Mouse (Mus musculus) testis, postnatal 10 days (tissue): ENCODE measurements around the gene Sgpp1.
"Not testable (repeated sequence)": the region's sequence is repeated elsewhere in the genome, so short reads cannot be mapped to it uniquely, and the experiment has no call there.

ENCODE experiments used
- DNase-seq: peaks from one replicate; pipeline ENCODE4 v3.0.0; 2021; ENCODE audit warnings: low spot score

Sgpp1 gene

DNA sequence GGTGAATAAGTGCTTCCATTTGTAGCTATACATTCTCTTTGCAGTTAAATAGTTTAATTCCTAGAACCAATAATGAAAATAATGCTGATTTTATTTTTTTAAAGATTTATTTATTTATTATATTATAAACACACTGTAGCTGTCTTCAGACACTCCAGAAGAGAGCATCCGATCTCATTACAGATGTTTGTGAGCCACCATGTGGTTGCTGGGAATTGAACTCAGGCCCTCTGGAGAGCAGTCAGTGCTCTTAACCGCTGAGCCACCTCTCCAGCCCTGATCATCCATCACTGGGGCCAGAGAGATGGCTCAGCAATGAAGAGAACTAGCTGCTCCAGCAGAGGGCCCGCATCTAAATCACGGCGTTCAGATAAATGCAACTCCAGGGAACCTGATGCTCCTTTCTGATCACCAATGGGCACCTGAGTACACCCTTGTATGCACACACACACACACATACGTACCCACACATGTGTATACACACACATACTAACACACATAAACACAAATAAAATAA lies 3.5 kb downstream of the Sgpp1 start:
- no peak for DNase-seq

DNA sequence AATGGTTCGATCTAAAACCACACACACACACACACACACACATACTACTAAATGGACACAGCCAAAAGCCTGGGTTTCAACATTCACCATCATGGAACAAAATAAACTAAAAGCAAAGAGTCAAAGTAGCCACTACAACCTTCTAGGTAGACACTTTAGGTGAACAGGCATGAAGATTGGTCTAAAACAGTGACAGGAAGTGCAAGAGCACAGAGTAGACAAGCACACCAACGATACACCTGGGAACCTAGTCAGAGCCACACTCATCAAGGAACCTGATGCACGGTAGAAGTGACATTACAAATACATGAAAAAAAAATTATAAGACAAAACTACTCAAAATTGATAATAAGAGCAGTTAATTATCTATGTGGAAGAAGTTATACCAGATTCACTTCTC lies 4.0 kb downstream of the Sgpp1 start:
- DNase-seq = no peak

DNA sequence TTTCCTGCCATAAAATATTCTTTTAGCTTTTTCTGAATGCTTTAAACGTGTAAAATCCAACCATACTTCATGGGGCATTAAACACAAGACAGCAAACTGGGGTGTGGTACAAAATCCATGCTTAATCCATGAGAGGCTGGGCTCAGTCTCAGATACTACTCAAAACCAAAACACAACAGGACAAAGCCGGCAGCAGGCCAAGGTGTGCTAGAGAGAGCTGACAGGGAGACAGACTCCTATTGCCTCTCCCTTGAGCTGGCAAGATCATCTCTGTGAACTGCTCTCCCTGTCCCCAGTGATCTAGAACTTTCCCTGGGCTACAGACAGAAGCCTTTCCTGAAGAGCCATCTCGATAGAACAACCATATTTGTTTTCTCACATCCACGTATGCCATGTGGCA lies 5.1 kb downstream of the Sgpp1 start:
- DNase-seq = no peak

DNA sequence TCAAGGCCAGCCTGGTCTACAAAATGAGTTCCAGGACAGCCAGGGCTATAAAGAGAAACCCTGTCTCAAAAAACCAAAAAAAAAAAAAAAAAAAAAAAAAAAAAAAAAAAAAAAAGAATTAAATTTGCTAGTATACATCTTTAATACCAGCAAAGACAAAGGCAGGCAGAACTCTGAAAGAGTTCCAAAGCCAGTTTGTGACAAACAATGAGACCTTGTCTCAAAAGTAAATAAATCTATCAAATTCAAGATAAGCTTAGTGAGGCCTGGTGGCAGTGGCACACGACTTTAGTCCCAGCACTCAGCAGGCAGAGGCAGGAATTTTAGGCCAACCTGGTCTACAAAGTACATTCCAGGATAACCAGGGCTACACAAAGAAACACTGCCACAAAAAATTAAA lies 5.7 kb downstream of the Sgpp1 start:
- DNase-seq = no peak

DNA sequence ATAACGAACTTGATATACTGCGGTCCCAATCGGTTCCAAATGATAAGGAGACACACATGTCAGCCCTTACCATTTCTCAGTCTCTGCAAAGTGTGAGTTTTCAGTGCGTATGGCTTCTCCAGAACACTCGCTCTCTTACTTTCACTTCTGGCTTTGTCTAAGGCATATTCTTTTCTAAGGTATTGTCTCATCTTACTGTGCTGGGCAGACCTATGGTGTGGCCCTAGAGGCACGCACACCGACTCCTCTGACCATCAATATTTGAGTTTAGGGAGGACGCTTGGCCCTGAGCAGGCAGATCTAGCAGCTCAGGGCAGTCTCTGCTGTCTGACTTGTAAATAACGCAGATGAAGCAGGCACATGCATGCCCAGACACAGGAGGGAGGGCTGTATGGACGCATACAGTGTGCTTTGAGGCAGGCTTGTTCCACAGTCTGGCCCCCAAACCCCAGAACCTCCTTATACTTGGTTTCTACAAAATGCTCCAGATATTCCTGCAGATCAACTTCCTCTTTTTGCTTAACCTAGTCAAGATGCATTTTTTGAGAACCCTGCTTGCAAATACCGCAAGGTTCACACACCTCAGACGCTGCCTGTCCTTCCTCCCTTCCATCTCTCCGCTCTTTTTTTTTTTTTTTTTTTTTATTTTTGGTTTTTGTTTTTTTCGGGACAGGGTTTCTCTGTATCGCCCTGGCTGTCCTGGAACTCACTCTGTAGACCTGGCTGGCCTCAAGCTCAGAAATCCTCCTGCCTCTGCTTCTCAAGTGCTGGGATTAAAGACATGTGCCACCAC lies 8.0 kb downstream of the Sgpp1 start:
- DNase-seq = no peak

DNA sequence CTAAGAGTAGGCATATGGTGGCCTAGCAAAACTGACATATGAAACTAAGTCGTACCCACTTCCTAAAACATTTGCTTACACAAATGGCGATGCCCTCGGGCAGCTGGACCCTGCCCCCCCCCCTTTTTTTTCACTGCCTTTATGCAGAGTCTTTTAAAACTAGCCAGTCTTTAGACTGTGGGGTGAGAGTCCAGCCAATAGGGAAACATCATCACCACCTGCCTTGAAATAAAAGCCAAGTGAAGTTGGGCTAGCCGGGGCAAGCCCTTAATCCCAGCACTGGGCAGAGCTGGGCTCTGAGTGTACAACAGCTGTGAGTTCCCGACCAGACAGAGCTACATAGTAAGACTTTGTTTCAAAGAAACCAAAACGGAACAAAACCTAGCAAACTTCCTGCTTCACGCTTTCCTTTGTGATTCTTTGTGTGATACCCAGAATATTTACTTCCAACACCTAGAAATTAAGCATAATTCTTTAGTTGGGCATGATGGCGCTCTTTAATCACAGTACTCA lies 9.1 kb downstream of the Sgpp1 start:
- DNase-seq = no peak

DNA sequence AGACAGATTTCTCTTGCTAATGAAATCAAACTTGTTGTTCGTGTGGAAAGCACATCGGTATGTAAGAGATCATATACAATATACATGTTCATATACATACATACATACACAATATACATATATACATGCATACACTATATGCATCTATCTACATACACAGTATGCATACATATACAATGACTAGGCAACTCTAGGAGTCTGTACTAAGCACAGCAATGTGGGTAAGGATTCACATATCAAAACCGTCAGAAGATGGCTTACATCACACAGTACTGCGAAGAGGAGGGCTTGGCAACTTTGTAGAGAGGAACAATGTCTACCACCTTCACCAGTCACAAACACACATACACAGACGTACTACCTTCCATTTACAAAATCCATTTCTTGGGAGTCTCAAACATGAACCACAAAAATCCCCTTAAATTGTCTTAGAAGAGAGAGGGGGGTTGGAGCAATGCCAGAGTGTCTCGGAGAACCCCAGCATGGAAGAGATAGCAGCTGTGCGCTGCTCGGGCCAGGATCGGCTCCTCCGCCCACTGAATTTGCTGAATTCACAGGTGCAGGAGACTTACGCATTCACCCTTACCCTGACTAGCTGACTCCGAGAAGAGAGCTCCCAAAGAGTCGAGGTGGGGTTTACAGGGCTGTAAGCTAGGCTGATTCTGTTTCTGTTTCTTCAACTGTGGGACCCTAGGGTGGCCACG lies 10.8 kb downstream of the Sgpp1 start:
- DNase-seq = no peak

DNA sequence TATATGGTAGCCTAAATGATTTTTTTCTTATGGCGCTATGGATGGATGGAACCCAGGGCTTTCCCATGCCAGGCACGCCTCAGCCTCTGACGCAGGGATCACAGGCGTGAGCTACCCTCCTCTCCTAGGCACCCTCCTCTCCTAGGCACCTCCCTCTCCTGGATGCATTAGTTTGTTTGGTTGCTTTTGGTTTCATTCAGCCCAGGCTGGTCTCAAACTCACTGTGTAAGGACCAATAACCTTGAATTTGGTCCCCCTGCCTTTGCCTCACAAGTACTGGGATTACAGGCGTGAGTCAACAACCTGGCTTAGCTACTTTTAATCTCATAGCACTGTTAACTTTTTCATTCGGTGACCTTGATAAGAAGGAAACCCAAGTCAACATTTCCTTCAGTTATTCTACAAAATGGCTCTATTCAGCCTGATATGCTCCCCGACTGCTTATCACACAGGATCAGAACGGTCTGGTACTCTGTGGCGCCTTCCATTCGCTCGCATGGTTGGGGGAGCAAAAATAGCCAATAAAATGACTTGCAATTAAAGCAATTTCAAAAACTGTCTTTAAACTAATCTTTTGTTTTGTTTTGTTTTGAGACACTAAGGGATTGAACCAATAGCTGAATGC lies 11.6 kb downstream of the Sgpp1 start:
- no peak for DNase-seq

DNA sequence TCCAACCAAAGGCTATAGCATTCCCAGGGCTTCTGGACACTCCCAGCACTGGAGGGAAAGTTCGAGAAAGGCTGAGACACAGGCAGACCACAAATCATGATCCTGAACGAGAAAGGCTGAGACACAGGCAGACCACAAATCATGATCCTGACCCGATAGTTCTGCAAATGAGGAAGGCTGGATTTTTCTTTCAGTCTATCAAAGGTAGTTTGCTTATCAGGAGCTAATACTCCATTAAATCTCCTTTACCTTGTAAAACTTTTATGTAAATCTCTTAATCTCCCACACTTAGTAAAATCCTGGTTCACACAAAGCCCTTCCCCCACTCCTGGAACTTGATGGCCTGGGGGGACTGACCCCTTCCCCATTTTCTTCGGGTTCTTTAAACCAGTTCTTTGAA lies 13.6 kb downstream of the Sgpp1 start:
- DNase-seq = no peak

DNA sequence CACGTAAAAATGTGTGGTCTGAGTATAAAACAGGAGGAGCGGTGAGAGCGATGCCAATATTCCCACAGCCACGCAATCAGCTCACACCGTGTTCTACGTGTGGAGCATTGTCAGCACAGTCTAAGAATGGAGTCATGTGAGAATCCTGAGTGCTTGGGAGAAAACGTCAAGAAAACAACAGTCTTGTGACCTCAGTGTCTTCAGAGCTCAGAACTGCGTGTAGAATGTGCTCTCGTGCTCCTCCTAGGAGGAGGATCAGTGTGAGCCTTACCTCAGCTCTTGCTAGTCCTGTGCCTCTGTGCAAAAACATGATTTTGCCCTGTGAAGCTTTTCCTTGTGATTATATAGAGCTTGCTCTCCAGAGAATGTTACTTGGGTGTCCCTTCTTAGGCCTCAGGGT lies 14.5 kb downstream of the Sgpp1 start:
- DNase-seq = no peak

DNA sequence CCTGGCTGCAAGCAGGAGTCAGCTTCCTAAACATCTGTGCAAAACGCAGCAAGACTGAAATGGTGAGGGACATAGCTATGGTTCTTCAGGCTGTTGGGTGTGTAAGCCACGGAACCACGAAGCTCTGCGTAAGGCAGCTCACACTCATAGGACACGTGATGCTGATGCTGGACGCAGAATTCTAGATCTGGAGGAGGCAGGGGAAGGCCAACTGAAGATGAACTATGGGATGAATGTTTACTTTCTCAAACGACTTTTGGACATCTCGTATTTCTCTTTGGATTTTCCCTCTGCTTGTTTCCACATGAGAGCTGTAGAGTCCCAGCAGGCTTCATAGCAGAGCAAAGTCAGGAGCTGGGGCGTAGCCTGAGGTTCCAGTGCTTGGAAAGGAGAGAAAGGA lies 21.9 kb downstream of the Sgpp1 start:
- no peak for DNase-seq

DNA sequence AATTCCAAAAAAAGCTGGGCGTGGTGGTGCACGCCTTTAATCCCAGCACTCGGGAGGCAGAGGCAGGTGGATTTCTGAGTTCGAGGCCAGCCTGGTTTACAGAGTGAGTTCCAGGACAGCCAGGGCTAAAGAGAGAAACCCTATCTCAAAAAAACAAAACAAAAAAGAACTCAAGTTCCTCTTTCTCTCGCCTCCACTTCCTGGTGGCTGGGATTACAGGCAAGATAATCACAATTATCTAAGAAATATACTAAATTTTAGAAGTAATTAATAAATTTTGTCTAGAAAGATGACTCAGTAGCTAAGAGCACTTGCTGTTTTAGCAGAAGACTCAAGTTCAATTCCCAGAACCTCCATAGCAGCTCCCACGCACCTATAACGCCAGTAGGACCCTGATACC lies 22.6 kb downstream of the Sgpp1 start:
- not testable (repeated sequence) for DNase-seq

DNA sequence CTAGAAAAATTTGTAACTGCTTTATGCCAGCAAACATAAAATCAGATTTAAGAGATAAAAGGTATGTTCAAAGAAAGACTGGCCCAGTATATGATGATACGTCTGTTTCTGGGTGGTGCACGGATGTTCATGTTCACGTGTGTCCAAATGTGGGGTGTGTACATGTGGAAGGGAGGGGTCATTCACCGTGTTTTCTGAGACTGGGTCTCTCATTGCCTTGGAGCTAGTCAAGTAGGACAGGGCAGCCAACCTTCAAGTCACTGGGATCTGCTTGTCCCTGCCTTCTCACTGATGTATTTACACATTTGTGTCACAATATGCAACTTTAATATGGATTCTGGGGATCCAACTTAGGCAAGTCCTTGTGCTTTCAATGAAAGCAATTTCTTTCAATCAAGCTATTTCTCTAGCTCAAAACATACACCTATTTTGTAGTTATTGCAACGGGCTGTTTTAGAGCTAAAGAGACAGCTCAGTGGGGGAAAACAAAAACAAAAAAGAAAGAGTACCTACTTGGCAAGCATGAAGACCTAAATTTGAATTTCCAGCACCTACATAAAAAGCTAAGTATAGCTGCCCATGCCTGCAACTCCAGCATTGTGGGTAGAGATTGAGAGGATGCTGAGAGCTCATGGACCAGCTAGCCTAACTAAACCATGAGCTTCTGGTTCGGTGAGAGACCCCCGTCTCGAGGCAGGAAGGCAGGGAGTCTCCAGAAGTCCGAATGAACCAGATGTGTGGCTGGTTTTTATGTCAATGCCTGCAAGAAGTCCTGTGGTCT lies 24.7 kb downstream of the Sgpp1 start:
- DNase-seq = no peak

DNA sequence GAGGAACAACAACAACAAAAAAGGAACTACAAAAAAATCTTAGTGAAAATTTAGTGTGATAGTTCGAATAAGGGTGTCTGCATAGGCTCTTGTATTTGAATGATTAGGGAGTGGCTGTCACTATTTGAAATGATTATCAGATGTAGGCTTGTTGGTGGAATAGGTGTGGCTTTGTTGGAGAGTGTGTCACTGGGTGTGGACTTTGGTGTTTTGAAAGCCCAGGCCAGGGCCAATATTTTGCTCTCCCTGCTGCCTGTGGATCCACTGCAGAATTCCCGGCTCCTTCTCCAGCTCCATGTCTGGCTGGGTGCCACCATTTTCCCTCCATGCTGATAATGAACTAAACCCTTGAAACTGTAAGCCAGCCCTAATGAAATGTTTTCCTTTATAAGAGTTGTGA lies 26.0 kb downstream of the Sgpp1 start:
- no peak for DNase-seq

DNA sequence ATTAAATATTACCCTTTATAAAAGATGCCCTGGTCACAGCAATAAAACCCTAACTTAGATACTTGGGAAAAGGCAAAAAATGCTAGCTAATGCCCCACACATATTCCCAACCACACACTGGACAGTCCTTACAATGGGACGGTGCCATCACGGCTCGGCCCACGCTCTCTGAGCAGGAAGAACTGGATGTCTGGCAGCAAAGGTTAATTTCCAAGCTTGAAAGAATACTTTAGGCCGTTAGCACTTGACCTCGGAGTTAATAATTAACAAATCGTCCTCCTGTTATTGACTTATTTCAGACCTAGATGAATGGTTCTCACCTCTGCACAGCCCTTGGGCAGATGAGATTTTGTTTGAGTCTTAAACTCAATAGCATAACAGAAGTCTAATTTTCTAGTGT lies 28.9 kb downstream of the Sgpp1 start:
- no peak for DNase-seq

DNA sequence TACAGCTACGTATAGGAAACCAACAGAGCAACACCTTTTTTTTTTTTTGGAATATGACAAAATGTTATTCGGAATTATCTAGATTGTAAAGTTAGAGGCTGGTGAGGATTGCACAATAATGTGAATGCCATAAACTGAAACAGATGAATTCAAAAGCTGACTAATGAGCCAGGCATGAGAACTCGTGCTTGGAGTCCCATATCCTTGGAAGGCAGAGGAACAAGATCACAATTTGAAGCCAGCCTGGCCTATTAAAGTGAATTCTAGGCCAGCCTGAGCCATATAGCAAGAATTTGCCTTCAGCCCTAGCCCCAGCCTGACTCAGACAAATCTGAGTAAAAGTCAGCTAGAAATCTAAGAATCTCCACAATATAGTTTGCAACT lies 32.8 kb downstream of the Sgpp1 start:
- no peak for DNase-seq

DNA sequence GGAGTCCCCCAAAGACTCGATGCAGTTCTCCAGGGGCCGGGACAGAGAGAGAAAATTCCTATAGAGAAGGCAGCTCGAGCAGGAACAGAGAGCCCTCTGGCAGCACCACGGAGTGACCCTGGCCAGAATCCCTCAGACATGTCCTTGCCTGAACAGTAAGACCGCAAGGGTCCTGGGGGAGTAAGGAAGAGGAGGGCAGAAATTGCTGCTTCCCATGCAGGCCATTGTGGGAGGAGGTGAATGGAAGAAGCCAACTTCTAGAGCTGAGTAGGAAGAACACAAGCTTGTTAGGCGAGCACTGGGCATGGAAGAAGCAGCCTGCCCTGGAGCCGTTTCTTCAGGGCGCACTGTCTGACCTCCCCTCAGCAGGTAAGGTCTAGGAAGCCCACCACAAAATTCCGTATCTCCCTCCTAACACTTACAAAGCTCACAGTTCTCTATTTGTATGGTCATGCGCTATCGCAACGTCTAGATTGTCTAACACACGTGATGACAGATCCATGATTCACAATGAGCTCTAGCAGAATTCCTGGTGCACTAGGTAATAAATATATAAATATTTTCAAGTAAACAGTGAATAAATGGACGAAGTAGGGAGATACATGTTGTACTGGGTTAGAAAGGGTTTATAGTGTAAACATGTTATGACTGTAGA lies 33.3 kb downstream of the Sgpp1 start:
- DNase-seq = peak; percentile 62

DNA sequence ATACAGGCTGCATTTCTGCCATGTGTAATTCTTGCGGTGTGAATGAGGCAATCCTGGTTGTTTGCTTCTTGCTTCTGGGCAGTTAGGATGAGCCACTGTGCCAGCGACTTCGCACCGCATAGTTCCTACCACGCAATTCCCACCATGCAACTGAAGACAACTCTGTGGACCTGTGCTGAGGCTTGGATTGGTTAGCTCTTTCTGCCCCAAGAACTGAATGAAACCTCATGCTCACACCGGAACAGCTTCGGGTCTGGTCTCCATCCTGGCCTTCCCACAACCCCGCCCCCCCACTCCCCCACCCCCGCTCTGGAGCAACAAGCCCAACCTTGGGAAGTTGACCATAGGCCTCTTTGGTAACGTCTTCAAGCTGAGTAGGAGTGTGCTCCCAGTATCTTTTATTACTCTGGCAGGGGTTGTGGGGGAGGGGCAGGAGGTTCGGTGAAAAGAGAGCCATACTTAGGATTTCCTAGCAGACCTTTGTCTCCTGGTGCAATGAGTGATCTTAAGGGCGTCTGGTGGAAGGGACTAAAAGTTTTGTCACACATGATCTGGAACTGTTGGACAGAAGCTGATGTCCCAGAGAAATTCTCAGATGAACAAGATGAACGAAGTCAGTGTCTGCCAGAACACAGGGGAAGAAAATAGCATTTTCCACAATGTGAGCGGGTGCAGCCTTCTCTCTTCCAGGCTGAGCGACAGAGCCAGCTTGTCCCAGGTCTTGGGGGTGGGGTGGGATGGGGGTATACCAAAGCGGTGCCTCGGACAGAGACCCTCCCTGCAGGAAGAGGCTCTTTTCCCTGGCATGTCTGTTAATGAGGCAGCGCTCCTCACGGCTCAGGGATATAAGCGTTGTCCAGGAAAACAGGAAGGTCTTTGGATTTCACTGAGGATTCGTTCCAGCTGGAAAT lies 34.1 kb downstream of the Sgpp1 start:
- peak; percentile 90 for DNase-seq

DNA sequence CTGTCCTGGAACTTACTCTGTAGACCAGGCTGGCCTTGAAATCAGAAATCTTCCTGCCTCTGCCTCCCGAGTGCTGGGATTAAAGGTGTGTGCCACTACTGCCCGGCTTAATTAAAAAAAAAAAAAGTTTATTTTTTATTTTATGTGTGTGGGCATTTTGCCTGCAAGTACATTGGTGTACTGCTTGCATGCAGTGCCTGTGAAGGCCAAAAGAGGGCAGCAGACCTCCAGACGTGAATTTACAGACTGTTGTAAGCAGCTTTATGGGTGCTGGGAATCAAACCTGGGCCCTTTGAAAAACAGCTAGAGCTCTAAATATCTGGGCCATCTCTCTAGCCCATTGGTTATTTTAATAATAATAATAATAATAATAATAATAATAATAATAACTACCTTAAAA lies 36.8 kb downstream of the Sgpp1 start:
- no peak for DNase-seq

DNA sequence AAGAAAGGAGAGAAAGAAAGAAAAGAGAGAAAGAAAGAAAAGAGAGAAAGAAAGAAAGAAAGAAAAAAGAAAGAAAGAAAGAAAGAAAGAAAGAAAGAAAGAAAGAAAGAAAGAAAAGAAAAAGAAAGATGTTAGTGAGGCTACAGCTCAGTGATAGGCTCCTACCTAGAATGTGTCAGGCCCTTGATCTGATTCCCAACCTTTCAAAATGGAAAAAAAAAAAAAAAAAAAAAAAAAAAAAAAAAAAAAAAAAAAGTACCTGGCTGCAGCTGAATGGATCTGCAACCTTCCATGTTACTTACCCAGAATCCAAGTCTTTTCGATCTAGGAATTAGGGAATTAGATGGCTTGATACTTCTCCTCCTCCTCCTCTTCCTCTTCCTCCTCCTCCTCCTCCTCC lies 39.7 kb downstream of the Sgpp1 start:
- DNase-seq = not testable (repeated sequence)

DNA sequence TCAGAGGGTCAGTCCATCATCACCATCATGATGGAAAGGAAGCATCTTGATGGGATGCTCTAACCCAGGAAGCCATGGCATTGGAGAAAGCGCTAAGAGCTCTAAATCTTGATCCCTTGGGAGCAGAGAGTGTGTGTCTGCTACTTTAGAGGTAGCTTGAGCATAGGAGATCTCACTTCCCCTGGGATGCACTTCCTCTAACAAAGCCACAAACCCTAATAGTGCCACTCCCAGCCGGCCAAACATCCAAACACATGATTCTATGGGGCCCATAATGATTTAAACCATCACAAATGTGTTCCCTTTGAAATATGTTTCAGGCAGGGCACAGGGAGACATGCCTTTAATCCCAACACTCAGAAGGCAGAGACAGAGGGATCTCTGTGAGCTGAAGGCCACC lies 46.5 kb downstream of the Sgpp1 start:
- DNase-seq = no peak
